Mouse (Mus musculus) small intestine, adult 2 months (tissue): ENCODE data around the gene Gm3542. TPM values are rescaled to one million over a fixed set of nuclear protein-coding genes. Genes with fewer than 3 reads are reported as not detected.
"Not testable (repeated sequence)": the region's sequence is repeated elsewhere in the genome, so short reads cannot be mapped to it uniquely, and the experiment has no call there.

Experiments
- H3K27ac ChIP-seq: fragments of 200-500 bp; 2 replicates; pipeline ENCODE4 v1.5.1; 2012; ENCODE audit warnings: low read depth, low read length, control low read depth, inconsistent platforms; ENCODE audit not compliant: insufficient read depth
- H3K27me3 ChIP-seq: fragments of 200-500 bp; 2 replicates; pipeline ENCODE4 v1.6.1; 2012; ENCODE audit warnings: mild to moderate bottlenecking, moderate library complexity, low read length, inconsistent platforms; ENCODE audit not compliant: control insufficient read depth, insufficient read depth
- H3K36me3 ChIP-seq: fragments of 200-500 bp; 2 replicates; pipeline ENCODE4 v1.6.1; 2012; ENCODE audit warnings: mild to moderate bottlenecking, low read length, control low read depth, inconsistent platforms; ENCODE audit not compliant: control insufficient read depth, insufficient read depth
- H3K4me1 ChIP-seq: fragments of 200-500 bp; 2 replicates; pipeline ENCODE4 v1.6.1; 2012; ENCODE audit warnings: low read length, inconsistent platforms, mixed read lengths; ENCODE audit not compliant: control insufficient read depth, insufficient read depth, insufficient read length
- H3K4me3 ChIP-seq: fragments of 200-500 bp; 2 replicates; pipeline ENCODE4 v1.5.1; 2012; ENCODE audit warnings: low read depth, mild to moderate bottlenecking, control low read depth, inconsistent platforms, low read length, moderate library complexity
- WGBS: fragments of 180-500 bp; shearing (Covaris S2); methylation state at CpG from one replicate; pipeline ENCODE4 v1.1.7; 2018; 5-methylcytosine and 5-hydroxymethylcytosine counted together
- polyA plus RNA-seq: library from polyadenylated mRNA; depleted of rRNA; stranded (reverse); fragments of >200 nt; gene quantifications from 2 replicates; pipeline ENCODE4 v1.2.3, GENCODE M21; 2012; rRNA removed

The Gm3542 gene
- not detected in 2 replicates for polyA plus RNA-seq

DNA sequence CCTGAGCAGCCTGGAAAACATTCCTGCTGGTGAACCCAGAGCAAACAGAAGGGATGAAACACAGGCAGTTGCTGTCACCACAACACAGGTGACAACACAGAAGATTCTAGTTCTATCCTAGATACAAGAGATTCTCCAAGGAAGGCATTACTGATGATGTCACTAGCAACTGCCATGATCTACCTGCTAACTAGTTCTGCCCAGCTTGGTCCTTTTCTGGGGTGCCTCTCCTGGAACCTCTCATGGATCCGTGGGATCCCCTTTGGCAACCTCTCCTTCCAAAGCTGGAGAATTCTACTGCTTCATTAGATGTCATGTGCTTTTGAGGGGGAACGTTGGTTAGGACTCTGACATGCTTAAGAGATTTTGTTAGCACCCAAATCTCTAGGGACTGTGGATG is at the start of gene Gm3542:
Gene Gm3542, minus strand, starts transcription at position 101 of the 400 bp plus-strand sequence.
- not testable (repeated sequence) for H3K27me3 ChIP-seq, H3K27ac ChIP-seq, H3K4me3 ChIP-seq, H3K4me1 ChIP-seq, H3K36me3 ChIP-seq
- no CpG with 5 or more reads among the region's 2 CpGs for WGBS

Other genes with a start within 250 kb of the Gm3542 start
- not detected in 2 replicates for gene Gm8279, start 203.4 kb downstream of the Gm3542 start, polyA plus RNA-seq
- not detected in 2 replicates for gene Gm3317, start 170.4 kb downstream of the Gm3542 start, polyA plus RNA-seq
- not detected in 2 replicates for gene Gm8271, start 149.1 kb downstream of the Gm3542 start, polyA plus RNA-seq
- not detected in 2 replicates for gene Gm3526, start 74.3 kb downstream of the Gm3542 start, polyA plus RNA-seq
- not detected in 2 replicates for gene Gm3500, start 54.1 kb upstream of the Gm3542 start, polyA plus RNA-seq
- gene Gm3194, start 120.5 kb upstream of the Gm3542 start, polyA plus RNA-seq = not detected in 2 replicates
- not detected in 2 replicates for gene Gm8246, start 142.9 kb upstream of the Gm3542 start, polyA plus RNA-seq
- not detected in 2 replicates for gene Gm3187, start 149.3 kb upstream of the Gm3542 start, polyA plus RNA-seq
- gene Gm3488, start 166.7 kb upstream of the Gm3542 start, polyA plus RNA-seq = not detected in 2 replicates
- gene Gm3532, start 203.6 kb upstream of the Gm3542 start, polyA plus RNA-seq = not detected in 2 replicates